Mouse (Mus musculus): Measurements from ENCODE around the gene Nop53. TPM values are rescaled to one million over a fixed set of nuclear protein-coding genes. Genes with fewer than 3 reads are reported as not detected.

Nop53 gene
- total and polyA plus RNA-seq, 3 experiments: 118 to 630 (median 328) TPM

- no peak for DNase-seq (ENCODE audit: low spot score)
- no peak for ATAC-seq (ENCODE audit: extremely low read depth, insufficient number of reproducible peaks, low FRiP score, poor library complexity, severe bottlenecking)
These were observed 40.0 kb downstream of the Nop53 start for GRCm38 (mm10) chr7:15905861-15906260.

GRCm38 (mm10) chr7:15901366-15902048 is 44.4 kb downstream of the Nop53 start:
- H3K36me3 ChIP-seq (replicated peaks): no peaks in the 10 kb centered on the region
- H3K4me3 ChIP-seq (ENCODE audit: low read depth, low read length): no peak overlapping the region
- peaks cover 4% of the 10 kb centered on the region; the same call in 1 of the 2 replicates for H3K27me3 ChIP-seq (ENCODE audit: insufficient read depth, low read length)
- H3K9me3 ChIP-seq (replicated peaks): no peaks in the 10 kb centered on the region
- TF ChIP-seq TAL1 (conservative IDR thresholded peaks at IDR 0.05; ENCODE audit: low read depth, low read length): no peak
- TF ChIP-seq POLR2AphosphoS5 (IDR thresholded peaks at IDR 0.05; ENCODE audit: insufficient replicate concordance, low read depth, low read length): no peak
- TF ChIP-seq CTCF (IDR thresholded peaks at IDR 0.05; ENCODE audit: low read depth, low read length): no peak
- TF ChIP-seq GATA1 (IDR thresholded peaks at IDR 0.05; ENCODE audit: borderline replicate concordance, low read length): no peak
- no peak for TF ChIP-seq GATA2 (IDR thresholded peaks at IDR 0.05; ENCODE audit: borderline replicate concordance, low read depth, low read length)
- no peak for DNase-seq (ENCODE audit: low spot score)
- ATAC-seq (ENCODE audit: extremely low read depth, insufficient number of reproducible peaks, low FRiP score, poor library complexity, severe bottlenecking): no peak
- H3K4me1 ChIP-seq (ENCODE audit: insufficient read depth, low read depth, low read length): peaks cover 4% of the 10 kb centered on the region; the same call in 1 of the 2 replicates

More at GRCm38 (mm10) chr7:15905861-15906260, 40.0 kb downstream of the Nop53 start:
- Histone ChIP-seq H3K36me3 (replicated peaks) (no peaks in the 10 kb centered on the region), H3K4me1 (ENCODE audit: insufficient read depth, low read depth, low read length) (peaks cover 4% of the 10 kb centered on the region; the same call in 1 of the 2 replicates), H3K4me3 (ENCODE audit: low read depth, low read length) (no peak overlapping the region), H3K9me3 (replicated peaks) (no peaks in the 10 kb centered on the region), H3K27me3 (ENCODE audit: insufficient read depth, low read length) (peaks cover 24% of the 10 kb centered on the region)
- TF ChIP-seq GATA1 (IDR thresholded peaks at IDR 0.05; ENCODE audit: borderline replicate concordance, low read length) (no peak), CTCF (IDR thresholded peaks at IDR 0.05; ENCODE audit: low read depth, low read length) (no peak), GATA2 (IDR thresholded peaks at IDR 0.05; ENCODE audit: borderline replicate concordance, low read depth, low read length) (no peak), TAL1 (conservative IDR thresholded peaks at IDR 0.05; ENCODE audit: low read depth, low read length) (no peak), POLR2AphosphoS5 (IDR thresholded peaks at IDR 0.05; ENCODE audit: insufficient replicate concordance, low read depth, low read length) (no peak)

GRCm38 (mm10) chr7:15894251-15894650 is 51.6 kb downstream of the Nop53 start:
- Histone ChIP-seq H3K27me3 (ENCODE audit: insufficient read depth, low read length) (no peaks in the 10 kb centered on the region), H3K36me3 (replicated peaks) (no peaks in the 10 kb centered on the region), H3K9me3 (replicated peaks) (no peaks in the 10 kb centered on the region), H3K4me3 (ENCODE audit: low read depth, low read length) (no peak overlapping the region), H3K4me1 (ENCODE audit: insufficient read depth, low read depth, low read length) (no peaks in the 10 kb centered on the region)
- TF ChIP-seq GATA2 (IDR thresholded peaks at IDR 0.05; ENCODE audit: borderline replicate concordance, low read depth, low read length) (no peak), TAL1 (conservative IDR thresholded peaks at IDR 0.05; ENCODE audit: low read depth, low read length) (no peak), CTCF (IDR thresholded peaks at IDR 0.05; ENCODE audit: low read depth, low read length) (no peak), POLR2AphosphoS5 (IDR thresholded peaks at IDR 0.05; ENCODE audit: insufficient replicate concordance, low read depth, low read length) (no peak), GATA1 (IDR thresholded peaks at IDR 0.05; ENCODE audit: borderline replicate concordance, low read length) (no peak)
- DNase-seq (ENCODE audit: low spot score) (no peak), ATAC-seq (ENCODE audit: extremely low read depth, insufficient number of reproducible peaks, low FRiP score, poor library complexity, severe bottlenecking) (no peak)

Other genes with a start within 250 kb of the Nop53 start
- gene Obox5, start 195.9 kb downstream of the Nop53 start, total RNA-seq (2014; fragmentation: Nextera tagmentation): not detected in 2 replicates
- gene Obox5, start 195.9 kb downstream of the Nop53 start, total RNA-seq (2017): 0.22 and 0.35 TPM in 2 replicates
- not detected in 2 replicates for gene Obox5, start 195.9 kb downstream of the Nop53 start, polyA plus RNA-seq (2012)
- not detected in 2 replicates for gene Obox6, start 106.4 kb downstream of the Nop53 start, total RNA-seq (2014; fragmentation: Nextera tagmentation)
- gene Obox6, start 106.4 kb downstream of the Nop53 start, total RNA-seq (2017): 0.16 TPM in 1 of 2 replicates, not detected in the other
- gene Obox6, start 106.4 kb downstream of the Nop53 start, polyA plus RNA-seq (2012): not detected in 2 replicates
- gene Crx, start 66.1 kb downstream of the Nop53 start, total RNA-seq (2014; fragmentation: Nextera tagmentation): not detected in 2 replicates
- gene Crx, start 66.1 kb downstream of the Nop53 start, total RNA-seq (2017): 0.05 and 0.06 TPM in 2 replicates
- not detected in 2 replicates for gene Crx, start 66.1 kb downstream of the Nop53 start, polyA plus RNA-seq (2012)
- gene Crxos, start 63.5 kb downstream of the Nop53 start, total RNA-seq (2014; fragmentation: Nextera tagmentation): not detected in 2 replicates
- 0.38 TPM in 1 of 2 replicates, not detected in the other for gene Crxos, start 63.5 kb downstream of the Nop53 start, total RNA-seq (2017)
- not detected in 2 replicates for gene Crxos, start 63.5 kb downstream of the Nop53 start, polyA plus RNA-seq (2012)
- 559 and 654 TPM in 2 replicates for gene Selenow, start 23.7 kb downstream of the Nop53 start, total RNA-seq (2014; fragmentation: Nextera tagmentation)
- gene Selenow, start 23.7 kb downstream of the Nop53 start, total RNA-seq (2017): 144 and 152 TPM in 2 replicates
- 761 and 867 TPM in 2 replicates for gene Selenow, start 23.7 kb downstream of the Nop53 start, polyA plus RNA-seq (2012)
- 0.38 and 0.44 TPM in 2 replicates for gene Ehd2, start 21.5 kb upstream of the Nop53 start, total RNA-seq (2014; fragmentation: Nextera tagmentation)
- gene Ehd2, start 21.5 kb upstream of the Nop53 start, total RNA-seq (2017): 0.33 and 0.35 TPM in 2 replicates
- 0.11 and 0.15 TPM in 2 replicates for gene Ehd2, start 21.5 kb upstream of the Nop53 start, polyA plus RNA-seq (2012)
- gene Bicra, start 101.8 kb upstream of the Nop53 start, total RNA-seq (2014; fragmentation: Nextera tagmentation): 52.1 and 57.0 TPM in 2 replicates
- gene Bicra, start 101.8 kb upstream of the Nop53 start, total RNA-seq (2017): 1.0 and 1.1 TPM in 2 replicates
- gene Bicra, start 101.8 kb upstream of the Nop53 start, polyA plus RNA-seq (2012): 52.1 and 58.9 TPM in 2 replicates
- gene Zfp541, start 115.7 kb upstream of the Nop53 start, total RNA-seq (2014; fragmentation: Nextera tagmentation): not detected in 2 replicates
- under 0.01 TPM in 1 of 2 replicates, not detected in the other for gene Zfp541, start 115.7 kb upstream of the Nop53 start, total RNA-seq (2017)
- gene Zfp541, start 115.7 kb upstream of the Nop53 start, polyA plus RNA-seq (2012): not detected in 2 replicates
- 116 and 156 TPM in 2 replicates for gene Napa, start 152.4 kb upstream of the Nop53 start, total RNA-seq (2014; fragmentation: Nextera tagmentation)
- gene Napa, start 152.4 kb upstream of the Nop53 start, total RNA-seq (2017): 73.6 and 86.9 TPM in 2 replicates
- 137 and 159 TPM in 2 replicates for gene Napa, start 152.4 kb upstream of the Nop53 start, polyA plus RNA-seq (2012)
- gene Kptn, start 173.8 kb upstream of the Nop53 start, total RNA-seq (2014; fragmentation: Nextera tagmentation): 8.8 and 12.6 TPM in 2 replicates
- gene Kptn, start 173.8 kb upstream of the Nop53 start, total RNA-seq (2017): 15.0 and 18.7 TPM in 2 replicates
- gene Kptn, start 173.8 kb upstream of the Nop53 start, polyA plus RNA-seq (2012): 24.5 and 29.4 TPM in 2 replicates
- gene Slc8a2, start 183.8 kb upstream of the Nop53 start, total RNA-seq (2014; fragmentation: Nextera tagmentation): 0.15 and 0.23 TPM in 2 replicates
- under 0.01 and 0.05 TPM in 2 replicates for gene Slc8a2, start 183.8 kb upstream of the Nop53 start, total RNA-seq (2017)
- gene Slc8a2, start 183.8 kb upstream of the Nop53 start, polyA plus RNA-seq (2012): 0.03 TPM in 1 of 2 replicates, not detected in the other
- 0.60 and 3.6 TPM in 2 replicates for gene Meis3, start 229.0 kb upstream of the Nop53 start, total RNA-seq (2014; fragmentation: Nextera tagmentation)
- gene Meis3, start 229.0 kb upstream of the Nop53 start, total RNA-seq (2017): 1.9 and 2.2 TPM in 2 replicates
- 1.8 and 2.6 TPM in 2 replicates for gene Meis3, start 229.0 kb upstream of the Nop53 start, polyA plus RNA-seq (2012)

Measured in G1E (cell line).